Mouse (Mus musculus): ENCODE data around the gene Atf6b.

The Atf6b gene

DNA sequence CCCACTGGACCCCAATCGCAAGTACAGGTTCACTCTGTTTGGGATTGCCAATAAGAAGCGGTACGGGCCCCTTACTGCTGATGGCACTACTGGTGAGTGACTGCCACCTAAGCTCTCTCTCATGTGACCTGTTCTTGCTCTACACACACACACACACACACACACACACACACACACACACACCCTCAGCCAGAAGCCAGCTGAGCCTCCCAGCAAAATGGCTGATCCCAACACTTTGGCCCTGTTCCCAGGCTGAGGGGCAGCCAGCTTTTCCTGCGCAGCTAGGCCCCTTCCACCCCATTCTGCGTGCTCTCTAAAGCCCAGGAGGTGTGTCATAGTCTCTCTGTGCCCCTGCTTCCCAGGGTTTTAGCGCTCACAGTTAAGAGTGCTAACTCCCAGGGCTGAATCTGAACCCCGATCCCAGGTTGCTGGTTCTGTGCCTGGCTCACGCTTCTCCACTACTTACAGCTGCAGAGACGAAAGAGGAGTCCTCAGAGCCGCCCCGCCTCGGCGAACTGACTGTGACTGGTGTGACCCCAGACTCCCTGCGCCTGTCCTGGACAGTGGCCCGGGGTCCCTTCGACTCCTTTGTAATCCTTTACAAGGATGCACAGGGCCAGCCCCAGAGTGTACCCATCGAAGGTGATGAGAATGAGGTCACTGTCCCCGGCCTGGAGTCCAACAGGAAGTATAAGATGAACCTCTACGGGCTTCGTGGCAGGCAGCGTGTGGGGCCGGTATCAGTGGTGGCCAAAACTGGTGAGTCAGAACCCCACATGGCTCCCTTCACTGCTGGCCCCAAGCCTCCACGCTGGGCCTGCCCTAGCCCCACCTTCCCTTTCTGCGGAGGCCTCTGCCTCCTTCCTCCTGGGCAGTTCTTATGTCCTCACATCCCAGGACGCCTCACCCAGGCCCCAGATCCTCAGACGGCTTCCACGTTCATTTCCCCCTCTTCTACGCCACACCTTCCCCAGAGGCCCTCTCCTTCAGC lies 38.5 kb downstream of the Atf6b start:
- intact Hi-C loops (cut with DNase I) = no loop called here

GRCm38 (mm10) chr17:34688889-34689288 lies 41.9 kb downstream of the Atf6b start:
- intact Hi-C loops (cut with DNase I) = no loop called here

- intact Hi-C loops (cut with DNase I) = no loop called here
These were observed 43.5 kb downstream of the Atf6b start for GRCm38 (mm10) chr17:34690458-34690857.

- intact Hi-C loops (cut with DNase I) = no loop called here
These were observed 46.0 kb downstream of the Atf6b start for GRCm38 (mm10) chr17:34692906-34693305.

DNA sequence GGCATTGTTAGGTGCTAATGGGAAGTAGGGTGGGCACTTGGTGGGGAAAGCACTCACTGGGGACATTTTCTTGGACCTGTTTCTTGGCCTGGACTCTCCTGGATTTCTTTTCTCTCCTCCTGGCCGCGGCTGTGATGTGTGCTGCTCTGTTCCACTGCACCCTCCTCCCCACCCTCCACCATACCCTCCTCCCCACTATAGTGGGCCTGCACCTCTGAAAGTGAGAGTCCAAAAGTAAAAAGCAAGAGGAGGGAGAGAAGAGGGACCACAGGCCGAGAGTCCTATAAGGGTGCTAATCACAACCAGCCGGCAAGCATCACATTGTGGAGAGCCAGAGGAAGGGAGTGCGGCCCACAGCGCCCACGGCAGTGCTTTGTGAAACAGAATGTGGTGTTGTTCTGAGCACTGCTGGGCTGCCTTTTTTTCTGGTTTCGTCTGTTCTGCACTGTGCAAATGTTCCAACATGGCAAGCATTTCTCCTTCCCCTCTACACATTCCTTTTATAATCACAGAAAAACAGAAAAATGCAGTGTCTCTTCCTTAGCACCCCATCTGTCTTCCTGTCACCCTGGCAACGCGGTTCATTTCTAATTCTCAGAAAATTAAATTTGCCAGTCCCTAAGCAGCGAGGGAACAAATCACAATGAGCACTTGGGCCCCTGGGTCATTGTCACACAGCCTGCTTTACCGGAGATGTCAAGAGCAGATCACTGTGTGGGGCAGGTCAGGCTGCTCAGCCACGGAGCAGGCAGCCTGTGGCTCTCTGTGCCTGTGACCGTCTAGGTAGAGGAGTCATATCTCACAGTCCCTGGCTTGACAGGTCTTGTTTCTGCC lies 52.8 kb downstream of the Atf6b start:
- intact Hi-C loops (cut with DNase I) = no loop called here

DNA sequence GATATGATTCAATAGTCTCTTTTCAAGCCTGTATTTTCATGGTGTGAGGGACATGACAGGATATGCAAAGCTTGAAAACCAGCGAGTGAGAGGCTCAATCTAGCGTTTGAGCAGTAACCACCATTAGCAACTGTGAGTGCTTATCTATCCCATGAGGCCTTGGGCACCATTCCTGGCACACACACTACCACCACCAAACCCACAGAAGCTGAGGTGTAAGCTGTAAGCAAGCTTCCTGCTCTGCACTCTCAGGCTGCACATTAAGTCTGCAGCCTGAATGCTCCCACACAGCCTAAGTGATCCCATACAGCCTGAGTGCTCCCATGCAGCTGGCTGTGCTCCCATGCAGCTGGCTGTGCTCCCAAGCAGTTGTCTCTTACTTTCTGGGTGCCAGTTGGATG lies 53.7 kb downstream of the Atf6b start:
- intact Hi-C loops (cut with DNase I) = no loop called here
